Mouse (Mus musculus) lung, embryonic 14.5 days (tissue): ENCODE measurements around the gene Dmrtc2. TPM values are rescaled to one million over a fixed set of nuclear protein-coding genes. Genes with fewer than 3 reads are reported as not detected.

ENCODE experiments used
- ATAC-seq: fragments of 200-750 bp; cut with Nextera tagmentation; 2 replicates; pipeline ENCODE4 v1.8.0; 2017; ENCODE audit warnings: mild to moderate bottlenecking, moderate TSS enrichment, moderate library complexity; ENCODE audit not compliant: insufficient read depth
- DNase-seq: peaks from one replicate; pipeline ENCODE4 v3.0.0-alpha.2; 2015
- H3K27ac ChIP-seq: fragments of 300-500 bp; sonication (generic); 2 replicates; pipeline ENCODE4 v1.5.1; 2014; ENCODE audit warnings: low read depth, mild to moderate bottlenecking, moderate library complexity
- H3K27me3 ChIP-seq: fragments of 300-500 bp; sonication (generic); 2 replicates; pipeline ENCODE4 v1.6.1; 2014; ENCODE audit warnings: low read length, control low read depth; ENCODE audit not compliant: insufficient read depth
- H3K36me3 ChIP-seq: fragments of 300-500 bp; sonication (generic); 2 replicates; pipeline ENCODE4 v1.6.1; 2014; ENCODE audit warnings: control low read depth; ENCODE audit not compliant: insufficient read depth
- H3K4me1 ChIP-seq: fragments of 300-500 bp; sonication (generic); 2 replicates; pipeline ENCODE4 v1.6.1; 2014; ENCODE audit warnings: antibody characterized with exemption, control low read depth; ENCODE audit not compliant: insufficient read depth
- H3K4me2 ChIP-seq: fragments of 300-500 bp; sonication (generic); 2 replicates; pipeline ENCODE4 v1.6.1; 2014; ENCODE audit warnings: mild to moderate bottlenecking
- H3K4me3 ChIP-seq: fragments of 300-500 bp; sonication (generic); 2 replicates; pipeline ENCODE4 v1.5.1; 2014; ENCODE audit warnings: low read depth, low read length
- H3K9ac ChIP-seq: fragments of 300-500 bp; sonication (generic); 2 replicates; pipeline ENCODE4 v1.6.1; 2014
- H3K9me3 ChIP-seq: fragments of 300-500 bp; sonication (generic); 2 replicates; pipeline ENCODE4 v1.6.1; 2016; ENCODE audit warnings: low read depth, low read length, control low read depth
- CTCF ChIP-seq: IDR thresholded peaks from 2 replicates; pipeline ENCODE4 v1.5.1; 2016; ENCODE audit warnings: antibody characterized with exemption, low read depth
- WGBS: fragments of 180-500 bp; shearing (Covaris S2); extraction: QIAGEN DNeasy Blood & Tissue Kit; methylation state at CpG from one replicate; pipeline ENCODE4 v1.1.7; 2014; 5-methylcytosine and 5-hydroxymethylcytosine counted together
- polyA plus RNA-seq: library from polyadenylated mRNA; unstranded; fragments of >200 nt; fragmentation: Nextera tagmentation; extraction: Ambion mirVana; gene quantifications from 2 replicates; pipeline ENCODE4 v1.2.1, GENCODE M21; 2014

Gene Dmrtc2
- polyA plus RNA-seq, 1 experiment from 2014 or later = not detected

DNA sequence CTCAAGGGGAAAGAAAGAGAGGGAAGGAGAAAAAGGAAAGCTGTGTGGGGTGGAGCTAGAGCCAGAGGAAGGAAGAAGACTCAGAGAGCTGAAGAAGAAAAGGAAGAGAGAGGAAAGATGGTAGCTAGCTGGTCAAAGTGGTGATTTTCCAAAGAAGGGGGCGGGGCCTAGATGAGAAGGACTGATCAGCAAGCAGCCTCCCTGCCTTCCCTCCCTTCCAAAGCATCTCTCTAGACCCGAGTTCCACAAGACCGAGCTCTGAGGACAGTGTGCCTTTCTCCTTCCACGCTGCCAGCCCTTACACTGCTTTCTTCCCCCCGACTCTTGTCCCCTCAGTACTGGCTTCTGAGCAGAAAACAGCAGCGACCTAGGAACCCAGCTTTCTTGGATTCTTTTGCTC, 5.7 kb upstream of the Dmrtc2 start:
- Histone ChIP-seq H3K4me3 (no peak overlapping the region), H3K9me3 (no peaks in the 10 kb centered on the region), H3K27me3 (no peaks in the 10 kb centered on the region; the same call in 1 of the 2 replicates), H3K36me3 (no peaks in the 10 kb centered on the region), H3K4me2 (no peak overlapping the region), H3K4me1 (no peaks in the 10 kb centered on the region), H3K27ac (no peak overlapping the region), H3K9ac (no peak overlapping the region)
- 28% methylated on average over 6 of the region's 6 CpGs for WGBS
- ATAC-seq = no peak
- DNase-seq = no peak
- TF ChIP-seq CTCF = no peak

DNA sequence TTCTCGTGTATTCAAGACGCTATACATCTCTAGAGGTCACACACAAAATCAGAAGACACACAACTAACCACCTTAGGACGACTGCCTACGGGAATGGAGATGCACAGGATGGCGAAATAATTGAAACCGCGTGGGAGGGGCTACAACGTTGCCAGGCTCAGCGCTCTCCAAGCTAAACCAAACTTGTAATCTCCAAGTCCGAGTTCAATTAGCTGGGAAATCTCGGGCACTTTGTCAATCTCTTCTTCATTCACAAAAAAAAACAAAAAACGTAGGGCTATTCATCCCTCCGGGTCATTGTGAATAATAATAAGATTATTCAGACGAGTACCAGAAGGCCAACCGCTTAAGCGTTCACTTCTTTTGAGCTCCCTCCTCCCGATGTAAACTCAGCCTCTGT, 777 bp upstream of the Dmrtc2 start:
- H3K27me3 ChIP-seq = no peaks in the 10 kb centered on the region; the same call in none of the 2 replicates
- 64% methylated on average over 17 of the region's 17 CpGs for WGBS
- DNase-seq (no peak), ATAC-seq (no peak)
- no peak overlapping the region for H3K4me2 ChIP-seq
- H3K27ac ChIP-seq = no peak overlapping the region
- no peak overlapping the region for H3K9ac ChIP-seq
- TF ChIP-seq CTCF = no peak
- no peaks in the 10 kb centered on the region for H3K36me3 ChIP-seq
- H3K4me3 ChIP-seq = no peak overlapping the region
- no peaks in the 10 kb centered on the region for H3K4me1 ChIP-seq
- H3K9me3 ChIP-seq = no peaks in the 10 kb centered on the region

DNA sequence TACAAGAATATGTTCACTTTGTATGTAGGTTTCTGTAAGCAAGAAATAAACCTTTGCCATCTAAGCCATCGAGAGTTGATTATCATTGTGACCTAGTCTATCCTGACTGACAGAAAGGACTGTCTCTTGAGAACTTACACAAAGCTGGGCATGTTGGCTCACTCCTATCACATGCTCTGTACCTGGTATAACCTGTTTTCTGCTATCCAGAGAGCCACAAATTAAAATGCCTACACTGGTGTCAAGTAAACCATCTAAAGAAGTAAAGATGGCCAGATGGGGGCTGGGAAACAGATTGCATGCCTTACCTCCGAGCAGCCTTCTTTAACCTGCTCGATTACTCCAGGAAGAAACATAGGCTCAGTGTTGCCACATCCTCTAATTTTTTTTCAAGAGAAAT, 7.7 kb downstream of the Dmrtc2 start:
- TF ChIP-seq CTCF = no peak
- Histone ChIP-seq H3K4me1 (no peaks in the 10 kb centered on the region), H3K9ac (no peak overlapping the region), H3K4me2 (no peak overlapping the region), H3K27ac (no peak overlapping the region), H3K9me3 (no peaks in the 10 kb centered on the region), H3K36me3 (no peaks in the 10 kb centered on the region), H3K4me3 (no peak overlapping the region), H3K27me3 (no peaks in the 10 kb centered on the region)
- DNase-seq (no peak), ATAC-seq (no peak)
- WGBS = 66% methylated on average over 3 of the region's 3 CpGs

DNA sequence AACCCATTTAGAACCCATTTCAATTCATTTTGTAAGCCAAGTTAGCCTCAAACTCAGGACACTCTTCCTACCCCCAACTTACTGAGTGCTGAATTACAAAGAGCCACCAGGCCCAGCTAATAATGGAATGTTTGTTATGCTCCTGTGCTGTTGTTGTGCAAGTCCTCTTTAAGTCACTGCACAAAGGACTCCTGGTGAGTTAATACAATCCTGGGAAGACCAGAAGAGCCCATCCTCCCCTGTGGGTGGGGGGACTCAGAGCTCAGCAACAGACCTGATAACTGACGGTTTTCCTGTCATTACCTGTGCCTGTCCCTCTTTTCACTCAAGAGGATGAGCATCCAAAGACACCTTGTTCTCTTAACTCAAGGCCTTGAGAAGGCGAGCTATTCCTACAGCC, 9.8 kb downstream of the Dmrtc2 start:
- 36% methylated on average over 2 of the region's 2 CpGs for WGBS

DNA sequence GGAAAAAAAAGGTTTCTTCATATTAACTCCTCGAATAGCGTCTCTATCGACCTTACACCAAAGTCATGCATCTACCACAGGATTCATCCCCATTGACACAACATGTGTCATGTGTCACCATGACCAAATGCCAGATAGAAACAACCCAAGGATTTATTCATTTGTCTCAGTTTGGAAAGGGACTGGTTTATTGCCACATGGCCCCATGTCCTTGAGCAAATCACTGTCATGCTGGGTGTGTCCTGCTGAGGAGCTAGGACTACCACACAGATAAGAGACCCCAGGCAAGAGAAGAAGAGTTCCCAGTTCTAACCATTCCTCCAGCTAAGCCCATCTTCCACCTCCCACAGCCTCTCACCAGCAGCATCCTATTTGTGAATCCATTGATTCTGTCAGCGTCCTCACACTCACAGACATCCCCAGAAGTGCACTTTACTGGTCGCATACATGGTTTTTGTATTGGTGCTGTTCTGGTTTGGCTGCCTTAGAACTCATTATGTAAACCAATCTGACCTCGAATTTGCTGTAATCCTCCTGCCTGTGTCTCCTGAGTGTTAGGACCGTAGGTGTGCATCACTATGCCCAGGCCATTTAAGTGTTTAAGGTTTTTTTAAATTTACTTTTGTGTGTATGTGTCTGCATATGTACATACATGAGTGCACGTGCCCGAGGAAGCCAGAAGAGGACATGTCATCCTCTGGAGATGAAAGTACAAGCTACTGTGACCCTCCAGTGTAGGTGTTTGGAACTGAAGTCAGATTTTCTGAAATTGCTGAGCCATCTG, 12.8 kb downstream of the Dmrtc2 start:
- H3K27me3 ChIP-seq = no peaks in the 10 kb centered on the region
- H3K9ac ChIP-seq = no peak overlapping the region
- H3K4me3 ChIP-seq = no peak overlapping the region
- H3K27ac ChIP-seq = no peak overlapping the region
- TF ChIP-seq CTCF = no peak
- H3K9me3 ChIP-seq = no peaks in the 10 kb centered on the region
- ATAC-seq = no peak
- H3K36me3 ChIP-seq = peaks cover 26% of the 10 kb centered on the region
- 89% methylated on average over 9 of the region's 9 CpGs for WGBS
- no peak for DNase-seq
- H3K4me2 ChIP-seq = no peak overlapping the region
- peaks cover 8% of the 10 kb centered on the region for H3K4me1 ChIP-seq

More for the DNA sequence above, 9.8 kb downstream of the Dmrtc2 start:
- no peak overlapping the region for H3K4me3 ChIP-seq
- no peak overlapping the region for H3K27ac ChIP-seq
- H3K4me1 ChIP-seq = no peaks in the 10 kb centered on the region
- no peak for ATAC-seq
- H3K9ac ChIP-seq = no peak overlapping the region
- no peak for TF ChIP-seq CTCF
- H3K4me2 ChIP-seq = no peak overlapping the region
- no peaks in the 10 kb centered on the region for H3K9me3 ChIP-seq
- no peaks in the 10 kb centered on the region for H3K36me3 ChIP-seq
- no peaks in the 10 kb centered on the region for H3K27me3 ChIP-seq
- DNase-seq = no peak

DNA sequence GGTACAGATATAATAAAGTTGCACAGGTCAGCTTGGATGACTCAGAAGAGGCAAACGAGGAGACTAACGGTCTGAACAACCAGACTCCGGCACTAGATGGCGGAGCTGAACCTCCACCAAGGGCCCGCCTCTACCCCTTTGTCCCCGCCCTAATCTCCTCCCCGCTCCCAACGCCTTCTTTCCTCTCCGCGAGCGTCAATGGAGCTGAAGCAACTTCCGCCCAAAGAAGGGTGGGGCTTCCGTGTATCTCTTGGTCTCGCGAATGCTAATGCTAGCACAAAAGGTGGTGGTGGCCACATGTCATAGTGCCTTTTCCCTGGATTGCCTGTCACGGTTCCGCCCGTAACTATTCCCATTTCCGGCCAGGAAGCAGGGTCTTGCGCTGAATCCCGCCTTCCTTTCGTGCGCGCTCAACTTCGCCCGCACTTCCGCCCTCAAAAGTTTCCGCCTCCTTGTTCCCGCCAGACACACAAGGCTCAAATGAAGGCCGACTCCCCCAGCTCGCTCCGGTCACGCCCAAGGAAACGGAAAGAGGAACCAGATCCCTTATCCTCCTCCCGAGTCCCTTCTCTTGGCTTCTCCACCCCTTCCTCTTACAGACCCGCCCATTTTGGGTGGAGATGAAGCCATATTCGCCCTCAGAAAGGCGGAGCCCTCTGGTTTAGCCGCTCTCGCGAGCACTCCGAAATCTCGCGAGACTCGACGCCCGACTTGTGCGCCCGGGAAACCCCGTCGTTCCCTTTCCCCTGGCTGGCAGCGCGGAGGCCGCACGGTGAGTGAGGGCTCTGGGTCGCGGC, 14.2 kb downstream of the Dmrtc2 start, which contains the start of gene Rps19:
Rps19 (plus strand) TSS at position 476 of the 797 bp plus-strand sequence.
- ATAC-seq (peak; percentile 94), DNase-seq (peak; percentile 100)
- TF ChIP-seq CTCF = peak; percentile 57
- Histone ChIP-seq H3K4me1 (peaks cover 8% of the 10 kb centered on the region), H3K4me2 (peak within 1 kb of the TSS; percentile 95), H3K27ac (peak within 1 kb of the TSS; percentile 92), H3K36me3 (peaks cover 40% of the 10 kb centered on the region), H3K4me3 (peak within 1 kb of the TSS; percentile 98), H3K9ac (peak within 1 kb of the TSS; percentile 100), H3K27me3 (no peaks in the 10 kb centered on the region), H3K9me3 (no peaks in the 10 kb centered on the region)
- WGBS = under 1% methylated on average over 57 of the region's 57 CpGs
